Mouse (Mus musculus) olfactory bulb, adult 2 months (tissue): ENCODE results near the gene Csnk1e.

Experiments used
- CTCF ChIP-seq: fragments of 200-500 bp; IDR thresholded peaks from 2 replicates; pipeline ENCODE4 v1.5.1; 2012; ENCODE audit warnings: low read depth, mild to moderate bottlenecking, low read length, moderate library complexity; ENCODE audit not compliant: insufficient read depth
- POLR2A ChIP-seq: fragments of 200-500 bp; IDR thresholded peaks from 2 replicates; pipeline ENCODE4 v1.6.1; 2012; ENCODE audit warnings: mild to moderate bottlenecking, low read depth, low read length, moderate library complexity; ENCODE audit not compliant: insufficient read depth

GRCm38 (mm10) chr15:79368313-79368811, 87.0 kb downstream of the Csnk1e start:
- TF ChIP-seq CTCF = no peak
- no peak for TF ChIP-seq POLR2A
